Mouse (Mus musculus): ENCODE data around the gene Porcn.

DNA sequence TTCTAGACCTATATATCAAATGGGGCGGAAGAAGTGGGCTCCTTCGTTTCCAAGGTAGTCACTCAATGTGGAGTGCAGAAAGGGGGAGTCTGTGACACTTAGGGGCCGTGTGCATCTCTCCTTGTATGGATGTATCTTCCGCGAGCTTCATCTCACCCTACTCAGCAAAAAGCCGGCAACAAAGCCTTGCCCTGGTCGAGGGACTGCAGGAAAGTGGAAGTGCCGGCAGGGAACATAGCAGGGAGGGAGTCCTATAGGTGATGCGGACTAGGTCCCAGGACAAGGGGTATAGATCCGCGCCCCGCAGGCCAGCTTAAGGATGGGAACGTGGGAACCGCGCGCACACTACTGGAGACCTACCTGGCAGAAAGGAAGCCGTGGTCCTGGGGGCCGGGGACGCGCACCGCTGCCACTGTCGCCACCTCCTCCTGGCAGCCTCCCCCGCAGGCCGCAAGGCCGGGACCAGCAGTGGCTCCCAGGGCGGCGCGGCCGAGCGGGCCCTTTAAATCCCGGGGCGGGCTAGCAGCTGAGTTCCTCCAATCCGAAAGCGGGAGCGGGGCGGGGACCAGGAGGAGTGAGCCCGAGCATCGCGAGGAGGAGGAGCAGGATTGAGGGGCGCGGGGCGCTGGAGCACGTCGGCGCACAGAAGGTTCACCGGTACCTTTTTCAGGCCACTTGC is at the start of gene Porcn:
- TF ChIP-seq TCF12 (IDR thresholded peaks at IDR 0.05; ENCODE audit: insufficient read depth, poor library complexity, severe bottlenecking) (no peak), POLR2A (IDR thresholded peaks at IDR 0.05; ENCODE audit: insufficient read length, low read depth) (peak; percentile 95), E2F4 (IDR thresholded peaks at IDR 0.05; ENCODE audit: insufficient read depth) (no peak), POLR2AphosphoS2 (IDR thresholded peaks at IDR 0.05; ENCODE audit: insufficient read length, low read depth) (peak; percentile 92), MAX (IDR thresholded peaks at IDR 0.05; ENCODE audit: low read depth) (no peak), MYOG (IDR thresholded peaks at IDR 0.05; ENCODE audit: control insufficient read depth in 1 of 3, insufficient read depth in 1 of 3, insufficient read length in 2 of 3, low read depth in 2 of 3) (peak in 1 of 3 experiments; percentile 3)

Measured in myocyte (in vitro differentiated cells).